Mouse (Mus musculus) stomach, embryonic 16.5 days (tissue): Measurements from ENCODE around the gene Olfr701. TPM values are rescaled to one million over a fixed set of nuclear protein-coding genes. Genes with fewer than 3 reads are reported as not detected.

Source experiments
- ATAC-seq: fragments of 200-750 bp; cut with Nextera tagmentation; 2 replicates; pipeline ENCODE4 v1.8.0; 2017; ENCODE audit warnings: moderate number of reproducible peaks, moderate TSS enrichment; ENCODE audit not compliant: insufficient read depth, low FRiP score
- H3K27ac ChIP-seq: fragments of 300-500 bp; sonication (generic); 2 replicates; pipeline ENCODE4 v1.5.1; 2014; ENCODE audit warnings: low read length
- H3K27me3 ChIP-seq: fragments of 300-500 bp; sonication (generic); 2 replicates; pipeline ENCODE4 v1.6.1; 2014; ENCODE audit warnings: low read length, control low read depth, mixed read lengths; ENCODE audit not compliant: control insufficient read depth, insufficient read depth
- H3K36me3 ChIP-seq: fragments of 300-500 bp; sonication (generic); 2 replicates; pipeline ENCODE4 v1.6.1; 2014; ENCODE audit warnings: low read length; ENCODE audit not compliant: control insufficient read depth, insufficient read depth
- H3K4me1 ChIP-seq: fragments of 300-500 bp; sonication (generic); 2 replicates; pipeline ENCODE4 v1.6.1; 2014; ENCODE audit warnings: low read length, control low read depth, mixed read lengths; ENCODE audit not compliant: control insufficient read depth, insufficient read depth
- H3K4me2 ChIP-seq: fragments of 300-500 bp; sonication (generic); 2 replicates; pipeline ENCODE4 v1.6.1; 2014; ENCODE audit warnings: low read depth, low read length, mixed read lengths
- H3K4me3 ChIP-seq: fragments of 300-500 bp; sonication (generic); replicated peaks from 2 replicates; pipeline ENCODE4 v1.5.1; 2014; ENCODE audit warnings: mild to moderate bottlenecking, low read length
- H3K9ac ChIP-seq: fragments of 300-500 bp; sonication (generic); 2 replicates; pipeline ENCODE4 v1.6.1; 2014; ENCODE audit warnings: low read length
- H3K9me3 ChIP-seq: fragments of 300-500 bp; sonication (generic); replicated peaks from 2 replicates; pipeline ENCODE4 v1.6.1; 2016; ENCODE audit warnings: low read length, control low read depth; ENCODE audit not compliant: control insufficient read depth
- WGBS: fragments of 180-500 bp; shearing (Covaris S2); extraction: QIAGEN DNeasy Blood & Tissue Kit; methylation state at CpG from one replicate; pipeline ENCODE4 v1.1.7; 2014; 5-methylcytosine and 5-hydroxymethylcytosine counted together
- polyA plus RNA-seq: library from polyadenylated mRNA; unstranded; fragments of >200 nt; fragmentation: Nextera tagmentation; extraction: Ambion mirVana; gene quantifications from 2 replicates; pipeline ENCODE4 v1.2.1, GENCODE M21; 2015

Gene Olfr701
- polyA plus RNA-seq = not detected in 2 replicates

GRCm38 (mm10) chr7:106813829-106814228 is at the start of gene Olfr701:
Gene Olfr701 (plus strand): TSS chr7:106814129.
- WGBS = 60% methylated on average over 2 of the region's 2 CpGs
- H3K4me1 ChIP-seq = no peaks in the 10 kb centered on the region
- no peaks in the 10 kb centered on the region for H3K9me3 ChIP-seq
- H3K4me3 ChIP-seq = no peak within 1 kb of the TSS
- no peak within 1 kb of the TSS for H3K9ac ChIP-seq
- no peak within 1 kb of the TSS for H3K4me2 ChIP-seq
- H3K27me3 ChIP-seq = no peaks in the 10 kb centered on the region
- ATAC-seq = no peak
- no peaks in the 10 kb centered on the region for H3K36me3 ChIP-seq
- no peak within 1 kb of the TSS for H3K27ac ChIP-seq

GRCm38 (mm10) chr7:106788330-106788729 is 25.6 kb upstream of the Olfr701 start:
- Histone ChIP-seq H3K9me3 (no peaks in the 10 kb centered on the region), H3K4me1 (no peaks in the 10 kb centered on the region), H3K4me3 (no peak overlapping the region), H3K4me2 (no peak overlapping the region), H3K27me3 (no peaks in the 10 kb centered on the region), H3K27ac (no peak overlapping the region), H3K9ac (no peak overlapping the region), H3K36me3 (no peaks in the 10 kb centered on the region)
- no peak for ATAC-seq

GRCm38 (mm10) chr7:106793098-106793497 is 20.8 kb upstream of the Olfr701 start, which contains the start of gene Olfr699:
Gene Olfr699 (minus strand): TSS chr7:106793198.
- no peak for ATAC-seq
- 74% methylated on average over 1 of the region's 1 CpGs for WGBS
- no peak within 1 kb of the TSS for H3K4me3 ChIP-seq

GRCm38 (mm10) chr7:106808734-106809133 is 5.2 kb upstream of the Olfr701 start, which contains the start of gene Olfr700:
Gene Olfr700 (minus strand): TSS chr7:106808834.
- Histone ChIP-seq H3K27me3 (no peaks in the 10 kb centered on the region), H3K4me3 (no peak within 1 kb of the TSS), H3K4me2 (no peak within 1 kb of the TSS), H3K4me1 (no peaks in the 10 kb centered on the region), H3K9me3 (no peaks in the 10 kb centered on the region), H3K27ac (no peak within 1 kb of the TSS), H3K36me3 (no peaks in the 10 kb centered on the region), H3K9ac (no peak within 1 kb of the TSS)
- 87% methylated on average over 1 of the region's 1 CpGs for WGBS
- no peak for ATAC-seq

More at GRCm38 (mm10) chr7:106793098-106793497, 20.8 kb upstream of the Olfr701 start, which contains the start of gene Olfr699:
- Histone ChIP-seq H3K4me1 (no peaks in the 10 kb centered on the region), H3K27me3 (no peaks in the 10 kb centered on the region), H3K27ac (no peak within 1 kb of the TSS), H3K9me3 (no peaks in the 10 kb centered on the region), H3K4me2 (no peak within 1 kb of the TSS), H3K9ac (no peak within 1 kb of the TSS), H3K36me3 (no peaks in the 10 kb centered on the region)

- WGBS = 38% methylated on average over 2 of the region's 2 CpGs
- Histone ChIP-seq H3K9me3 (no peaks in the 10 kb centered on the region), H3K4me2 (no peak overlapping the region), H3K4me1 (no peaks in the 10 kb centered on the region), H3K27me3 (no peaks in the 10 kb centered on the region), H3K4me3 (no peak overlapping the region), H3K36me3 (no peaks in the 10 kb centered on the region), H3K9ac (no peak overlapping the region), H3K27ac (no peak overlapping the region)
- ATAC-seq = no peak
Measured at GRCm38 (mm10) chr7:106815775-106816174, 1.8 kb downstream of the Olfr701 start.

- ATAC-seq = no peak
- H3K9me3 ChIP-seq = no peaks in the 10 kb centered on the region
- H3K4me2 ChIP-seq = no peak overlapping the region
- no peak overlapping the region for H3K4me3 ChIP-seq
- no peaks in the 10 kb centered on the region for H3K4me1 ChIP-seq
- no peak overlapping the region for H3K9ac ChIP-seq
- H3K27ac ChIP-seq = no peak overlapping the region
- H3K27me3 ChIP-seq = no peaks in the 10 kb centered on the region
- H3K36me3 ChIP-seq = no peaks in the 10 kb centered on the region
Measured at GRCm38 (mm10) chr7:106818414-106818813, 4.5 kb downstream of the Olfr701 start.

- Histone ChIP-seq H3K9ac (no peak within 1 kb of the TSS), H3K4me2 (no peak within 1 kb of the TSS), H3K27me3 (no peaks in the 10 kb centered on the region), H3K4me3 (no peak within 1 kb of the TSS), H3K9me3 (no peaks in the 10 kb centered on the region), H3K27ac (no peak within 1 kb of the TSS), H3K36me3 (no peaks in the 10 kb centered on the region), H3K4me1 (no peaks in the 10 kb centered on the region)
- ATAC-seq = no peak
Measured at GRCm38 (mm10) chr7:106833793-106834192, 19.9 kb downstream of the Olfr701 start, which contains the start of gene Olfr702. Gene Olfr702 (minus strand): TSS chr7:106833893.

- Histone ChIP-seq H3K4me3 (no peak within 1 kb of the TSS), H3K4me1 (no peaks in the 10 kb centered on the region), H3K27me3 (no peaks in the 10 kb centered on the region), H3K9ac (no peak within 1 kb of the TSS), H3K4me2 (no peak within 1 kb of the TSS), H3K36me3 (no peaks in the 10 kb centered on the region), H3K9me3 (no peaks in the 10 kb centered on the region), H3K27ac (no peak within 1 kb of the TSS)
- WGBS = 53% methylated on average over 2 of the region's 2 CpGs
- no peak for ATAC-seq
Measured at GRCm38 (mm10) chr7:106843060-106843459, 29.1 kb downstream of the Olfr701 start, which contains the start of gene Olfr703. Gene Olfr703 (plus strand): TSS chr7:106843360.

- H3K4me3 ChIP-seq = no peak within 1 kb of the TSS
- no peaks in the 10 kb centered on the region for H3K9me3 ChIP-seq
- no peaks in the 10 kb centered on the region for H3K4me1 ChIP-seq
- no peak within 1 kb of the TSS for H3K27ac ChIP-seq
- H3K9ac ChIP-seq = no peak within 1 kb of the TSS
- H3K36me3 ChIP-seq = no peaks in the 10 kb centered on the region
- H3K27me3 ChIP-seq = no peaks in the 10 kb centered on the region
- no peak for ATAC-seq
- no peak within 1 kb of the TSS for H3K4me2 ChIP-seq
Measured at GRCm38 (mm10) chr7:106862885-106863284, 49.0 kb downstream of the Olfr701 start, which contains the start of gene Olfr704. Gene Olfr704 (plus strand): TSS chr7:106863185.
